Mouse (Mus musculus) macrophage (primary cell): ENCODE results near the gene Alox5ap. TPM values are rescaled to one million over a fixed set of nuclear protein-coding genes. Genes with fewer than 3 reads are reported as not detected.

ENCODE experiments used
- H3K27ac ChIP-seq: fragments of 350-480 bp; formaldehyde crosslinking; 2 replicates; pipeline ENCODE4 v1.9.0; 2021
- H3K36me3 ChIP-seq: fragments of 350-480 bp; formaldehyde crosslinking; 2 replicates; pipeline ENCODE4 v1.9.0; 2021; ENCODE audit errors: inconsistent target
- H3K4me3 ChIP-seq: fragments of 350-480 bp; formaldehyde crosslinking; 2 replicates; pipeline ENCODE4 v1.9.0; 2021; ENCODE audit errors: inconsistent target
- H3K79me2 ChIP-seq: fragments of 350-480 bp; formaldehyde crosslinking; 2 replicates; pipeline ENCODE4 v1.9.0; 2021; ENCODE audit errors: inconsistent target
- WGBS: methylation state at CpG from one replicate; pipeline ENCODE4 v1.1.7; 2026; ENCODE audit warnings: inconsistent platforms; ENCODE audit not compliant: missing documents; 5-methylcytosine and 5-hydroxymethylcytosine counted together
- polyA plus RNA-seq: library from polyadenylated mRNA; stranded (reverse); fragments of 250-400 nt; gene quantifications from 3 replicates; pipeline ENCODE4 v1.2.4, GENCODE M21; 2018; ENCODE audit warnings: inconsistent platforms

The Alox5ap gene
- polyA plus RNA-seq, 1 experiment from 2014 or later, result 206 TPM

DNA sequence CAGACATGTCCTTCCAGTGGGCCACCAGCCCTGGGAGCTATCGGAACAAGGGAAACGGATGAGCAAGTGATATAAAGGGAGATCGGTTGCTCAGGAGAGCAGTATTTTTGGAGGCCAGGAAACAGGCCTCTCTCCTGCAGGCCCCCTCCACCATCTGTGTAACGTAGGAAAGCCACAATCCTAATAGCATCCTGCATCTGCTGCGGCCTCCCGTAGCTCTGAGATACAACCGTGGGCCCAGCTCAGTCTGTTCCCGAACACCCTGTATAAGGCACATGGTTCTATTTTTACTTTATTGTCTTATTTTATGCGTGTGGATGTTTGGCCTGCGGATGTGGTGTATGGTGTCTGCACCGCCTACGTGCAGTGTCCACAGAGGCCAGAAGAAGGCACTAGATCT lies 70.4 kb downstream of the Alox5ap start:
- H3K36me3 ChIP-seq, result no peaks in the 10 kb centered on the region
- 60% methylated on average over 12 of the region's 12 CpGs for WGBS
- no peaks in the 10 kb centered on the region for H3K79me2 ChIP-seq
- no peak overlapping the region for H3K27ac ChIP-seq
- H3K4me3 ChIP-seq, result no peak overlapping the region

GRCm38 (mm10) chr5:149335563-149336238 lies 71.1 kb downstream of the Alox5ap start:
- Histone ChIP-seq H3K27ac (no peak overlapping the region), H3K4me3 (no peak overlapping the region)
- WGBS, result 63% methylated on average over 21 of the region's 21 CpGs

DNA sequence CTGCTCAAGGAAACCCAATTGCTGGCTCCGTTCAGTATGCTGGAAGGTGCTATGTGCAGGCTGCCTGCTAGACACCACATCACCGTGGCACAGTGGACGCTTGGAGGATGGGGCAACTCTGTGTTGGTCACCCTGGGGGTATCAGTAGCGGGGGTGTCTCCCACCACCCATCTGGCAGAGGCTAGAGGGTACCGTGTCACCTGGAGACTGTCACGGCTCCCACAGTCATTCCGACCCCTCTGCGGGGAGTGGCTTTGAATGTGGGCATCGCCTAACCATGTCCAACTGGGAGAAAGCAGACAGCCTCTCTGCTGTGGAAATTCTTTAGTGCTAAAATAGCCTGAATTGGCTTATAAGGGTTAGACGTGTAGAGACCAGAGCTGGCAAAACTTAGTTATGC lies 72.6 kb downstream of the Alox5ap start:
- Histone ChIP-seq H3K4me3 (no peak overlapping the region), H3K27ac (no peak overlapping the region), H3K79me2 (no peaks in the 10 kb centered on the region), H3K36me3 (no peaks in the 10 kb centered on the region)
- WGBS, result 91% methylated on average over 10 of the region's 10 CpGs

More at GRCm38 (mm10) chr5:149335563-149336238, 71.1 kb downstream of the Alox5ap start:
- Histone ChIP-seq H3K36me3 (no peaks in the 10 kb centered on the region), H3K79me2 (no peaks in the 10 kb centered on the region)

Other genes starting within 250 kb of the Alox5ap start
- gene Uspl1, start 80.4 kb upstream of the Alox5ap start, polyA plus RNA-seq, result 9.2 to 15.6 TPM (median 10.6 TPM) in 3 replicates
- gene Hmgb1, start 80.3 kb upstream of the Alox5ap start, polyA plus RNA-seq, result 165 to 414 TPM (median 209 TPM) in 3 replicates
- gene Medag, start 147.0 kb downstream of the Alox5ap start, polyA plus RNA-seq, result not detected in 3 replicates
- not detected in 3 replicates for gene Tex26, start 174.9 kb downstream of the Alox5ap start, polyA plus RNA-seq